Mouse (Mus musculus): ENCODE results near the gene Rab11fip3. TPM values are rescaled to one million over a fixed set of nuclear protein-coding genes. Genes with fewer than 3 reads are reported as not detected.
A peak's percentile ranks its signal among the peaks of the same experiment; 100 is the strongest.

The Rab11fip3 gene
- polyA plus RNA-seq, 1 experiment from 2014 or later: 4.5 TPM

- Histone ChIP-seq H3K36me3 (ENCODE audit: control insufficient read depth, insufficient read depth, low read length) (no peaks in the 10 kb centered on the region), H3K9me3 (ENCODE audit: control insufficient read depth, low read length) (no peaks in the 10 kb centered on the region), H3K9ac (ENCODE audit: low read length) (peak overlapping the region; percentile 73; the same call in 1 of the 2 replicates), H3K4me1 (replicated peaks; ENCODE audit: control insufficient read depth, insufficient read depth) (no peaks in the 10 kb centered on the region), H3K27ac (replicated peaks) (peak overlapping the region; percentile 89), H3K4me3 (ENCODE audit: low read depth, low read length) (peak overlapping the region; percentile 61), H3K4me2 (replicated peaks; ENCODE audit: low read depth) (peak overlapping the region; percentile 92), H3K27me3 (ENCODE audit: control insufficient read depth, insufficient read depth, low read length) (peaks cover 9% of the 10 kb centered on the region)
- TF ChIP-seq EP300 (optimal IDR thresholded peaks at IDR 0.05) (no peak), CTCF (IDR thresholded peaks at IDR 0.05; ENCODE audit: low read depth) (no peak)
- DNase-seq (ENCODE audit: low spot score) (no peak), ATAC-seq (ENCODE audit: low FRiP score, low TSS enrichment) (no peak)
- 14% methylated on average over 8 of the region's 8 CpGs for WGBS
These were observed 44.7 kb upstream of the Rab11fip3 start for GRCm38 (mm10) chr17:26114061-26114460.

- ATAC-seq (ENCODE audit: low FRiP score, low TSS enrichment) (peak; percentile 65), DNase-seq (ENCODE audit: low spot score) (peak; percentile 90)
- H3K9ac ChIP-seq (ENCODE audit: low read length): peak within 1 kb of the TSS; percentile 73
- peak within 1 kb of the TSS; percentile 89 for H3K27ac ChIP-seq (replicated peaks)
- H3K36me3 ChIP-seq (ENCODE audit: control insufficient read depth, insufficient read depth, low read length): no peaks in the 10 kb centered on the region
- peak within 1 kb of the TSS; percentile 61 for H3K4me3 ChIP-seq (ENCODE audit: low read depth, low read length)
- peak within 1 kb of the TSS; percentile 92 for H3K4me2 ChIP-seq (replicated peaks; ENCODE audit: low read depth)
- H3K9me3 ChIP-seq (ENCODE audit: control insufficient read depth, low read length): no peaks in the 10 kb centered on the region
- peaks cover 9% of the 10 kb centered on the region for H3K27me3 ChIP-seq (ENCODE audit: control insufficient read depth, insufficient read depth, low read length)
- TF ChIP-seq EP300 (optimal IDR thresholded peaks at IDR 0.05): no peak
- peak; percentile 51 for TF ChIP-seq CTCF (IDR thresholded peaks at IDR 0.05; ENCODE audit: low read depth)
- under 1% methylated on average over 44 of the region's 75 CpGs for WGBS
- H3K4me1 ChIP-seq (replicated peaks; ENCODE audit: control insufficient read depth, insufficient read depth): no peaks in the 10 kb centered on the region
These were observed 44.0 kb upstream of the Rab11fip3 start, which contains the start of gene Tmem8 for GRCm38 (mm10) chr17:26113181-26113948. Tmem8 (plus strand) TSS chr17:26113299.

GRCm38 (mm10) chr17:26112751-26113150 lies 43.4 kb upstream of the Rab11fip3 start:
- H3K27ac ChIP-seq (replicated peaks): no peak overlapping the region
- H3K36me3 ChIP-seq (ENCODE audit: control insufficient read depth, insufficient read depth, low read length): no peaks in the 10 kb centered on the region
- no peak for ATAC-seq (ENCODE audit: low FRiP score, low TSS enrichment)
- peaks cover 9% of the 10 kb centered on the region for H3K27me3 ChIP-seq (ENCODE audit: control insufficient read depth, insufficient read depth, low read length)
- H3K9ac ChIP-seq (ENCODE audit: low read length): no peak overlapping the region
- DNase-seq (ENCODE audit: low spot score): no peak
- H3K4me1 ChIP-seq (replicated peaks; ENCODE audit: control insufficient read depth, insufficient read depth): no peaks in the 10 kb centered on the region
- H3K9me3 ChIP-seq (ENCODE audit: control insufficient read depth, low read length): no peaks in the 10 kb centered on the region
- WGBS: 19% methylated on average over 14 of the region's 14 CpGs
- H3K4me2 ChIP-seq (replicated peaks; ENCODE audit: low read depth): peak overlapping the region; percentile 92
- H3K4me3 ChIP-seq (ENCODE audit: low read depth, low read length): peak overlapping the region; percentile 61
- no peak for TF ChIP-seq CTCF (IDR thresholded peaks at IDR 0.05; ENCODE audit: low read depth)
- TF ChIP-seq EP300 (optimal IDR thresholded peaks at IDR 0.05): no peak

GRCm38 (mm10) chr17:26111722-26112121 lies 42.4 kb upstream of the Rab11fip3 start:
- H3K9ac ChIP-seq (ENCODE audit: low read length): no peak overlapping the region
- no peaks in the 10 kb centered on the region for H3K4me1 ChIP-seq (replicated peaks; ENCODE audit: control insufficient read depth, insufficient read depth)
- H3K27me3 ChIP-seq (ENCODE audit: control insufficient read depth, insufficient read depth, low read length): peaks cover 9% of the 10 kb centered on the region
- no peak for ATAC-seq (ENCODE audit: low FRiP score, low TSS enrichment)
- no peak for TF ChIP-seq EP300 (optimal IDR thresholded peaks at IDR 0.05)
- no peak for TF ChIP-seq CTCF (IDR thresholded peaks at IDR 0.05; ENCODE audit: low read depth)
- H3K36me3 ChIP-seq (ENCODE audit: control insufficient read depth, insufficient read depth, low read length): no peaks in the 10 kb centered on the region
- no peak overlapping the region for H3K4me2 ChIP-seq (replicated peaks; ENCODE audit: low read depth)
- no peak overlapping the region for H3K4me3 ChIP-seq (ENCODE audit: low read depth, low read length)
- no peak for DNase-seq (ENCODE audit: low spot score)
- 36% methylated on average over 4 of the region's 4 CpGs for WGBS
- H3K27ac ChIP-seq (replicated peaks): no peak overlapping the region
- H3K9me3 ChIP-seq (ENCODE audit: control insufficient read depth, low read length): no peaks in the 10 kb centered on the region

- Histone ChIP-seq H3K36me3 (ENCODE audit: control insufficient read depth, insufficient read depth, low read length) (no peaks in the 10 kb centered on the region), H3K27ac (replicated peaks) (no peak overlapping the region), H3K9ac (ENCODE audit: low read length) (no peak overlapping the region), H3K9me3 (ENCODE audit: control insufficient read depth, low read length) (no peaks in the 10 kb centered on the region), H3K4me2 (replicated peaks; ENCODE audit: low read depth) (no peak overlapping the region), H3K4me1 (replicated peaks; ENCODE audit: control insufficient read depth, insufficient read depth) (no peaks in the 10 kb centered on the region), H3K4me3 (ENCODE audit: low read depth, low read length) (no peak overlapping the region), H3K27me3 (ENCODE audit: control insufficient read depth, insufficient read depth, low read length) (peaks cover 9% of the 10 kb centered on the region)
- TF ChIP-seq CTCF (IDR thresholded peaks at IDR 0.05; ENCODE audit: low read depth) (no peak), EP300 (optimal IDR thresholded peaks at IDR 0.05) (no peak)
- WGBS: 20% methylated on average over 4 of the region's 4 CpGs
- ATAC-seq (ENCODE audit: low FRiP score, low TSS enrichment) (no peak), DNase-seq (ENCODE audit: low spot score) (no peak)
These were observed 41.7 kb upstream of the Rab11fip3 start for GRCm38 (mm10) chr17:26111024-26111423.

- Histone ChIP-seq H3K9me3 (ENCODE audit: control insufficient read depth, low read length) (no peaks in the 10 kb centered on the region), H3K36me3 (ENCODE audit: control insufficient read depth, insufficient read depth, low read length) (no peaks in the 10 kb centered on the region), H3K4me1 (replicated peaks; ENCODE audit: control insufficient read depth, insufficient read depth) (no peaks in the 10 kb centered on the region), H3K4me3 (ENCODE audit: low read depth, low read length) (no peak overlapping the region), H3K4me2 (replicated peaks; ENCODE audit: low read depth) (no peak overlapping the region), H3K9ac (ENCODE audit: low read length) (no peak overlapping the region), H3K27me3 (ENCODE audit: control insufficient read depth, insufficient read depth, low read length) (peaks cover 7% of the 10 kb centered on the region), H3K27ac (replicated peaks) (no peak overlapping the region)
- 37% methylated on average over 4 of the region's 4 CpGs for WGBS
- TF ChIP-seq CTCF (IDR thresholded peaks at IDR 0.05; ENCODE audit: low read depth) (no peak), EP300 (optimal IDR thresholded peaks at IDR 0.05) (no peak)
- ATAC-seq (ENCODE audit: low FRiP score, low TSS enrichment) (no peak), DNase-seq (ENCODE audit: low spot score) (no peak)
These were observed 40.8 kb upstream of the Rab11fip3 start for GRCm38 (mm10) chr17:26110156-26110555.
